Mouse (Mus musculus) kidney, adult 2 months (tissue): Measurements from ENCODE around the gene Cfap61. TPM values are rescaled to one million over a fixed set of nuclear protein-coding genes. Genes with fewer than 3 reads are reported as not detected.

Experiments
- DNase-seq: peaks from one replicate; pipeline ENCODE4 v3.0.0; 2021
- H3K27ac ChIP-seq: fragments of 200-500 bp; 2 replicates; pipeline ENCODE4 v1.5.1; 2012; ENCODE audit warnings: low read depth, low read length, control low read depth, inconsistent platforms; ENCODE audit not compliant: insufficient read depth
- H3K27me3 ChIP-seq: fragments of 200-500 bp; replicated peaks from 2 replicates; pipeline ENCODE4 v1.6.1; 2012; ENCODE audit warnings: mild to moderate bottlenecking, moderate library complexity, low read length, inconsistent platforms; ENCODE audit not compliant: control insufficient read depth, insufficient read depth
- H3K36me3 ChIP-seq: fragments of 200-500 bp; 2 replicates; pipeline ENCODE4 v1.6.1; 2012; ENCODE audit warnings: mild to moderate bottlenecking, moderate library complexity, low read length, inconsistent platforms; ENCODE audit not compliant: control insufficient read depth, insufficient read depth
- H3K4me1 ChIP-seq: fragments of 200-500 bp; 2 replicates; pipeline ENCODE4 v1.6.1; 2011; ENCODE audit warnings: low read length; ENCODE audit not compliant: control insufficient read depth, insufficient read depth
- H3K4me3 ChIP-seq: fragments of 200-500 bp; 2 replicates; pipeline ENCODE4 v1.5.1; 2011; ENCODE audit warnings: mild to moderate bottlenecking, low read depth, low read length, control low read depth; ENCODE audit not compliant: insufficient read depth
- CTCF ChIP-seq: fragments of 200-500 bp; conservative IDR thresholded peaks from 2 replicates; pipeline ENCODE4 v1.5.1; 2011; ENCODE audit warnings: low read depth, mild to moderate bottlenecking, control low read depth, low read length, moderate library complexity, mixed read lengths; ENCODE audit not compliant: insufficient read depth, insufficient read length
- POLR2A ChIP-seq: fragments of 200-500 bp; IDR thresholded peaks from one replicate; pipeline ENCODE4 v1.6.1; 2011; ENCODE audit warnings: low read depth, low read length, control low read depth
- WGBS: fragments of 180-500 bp; shearing (Covaris S2); methylation state at CpG from one replicate; pipeline ENCODE4 v1.1.7; 2018; 5-methylcytosine and 5-hydroxymethylcytosine counted together
- polyA plus RNA-seq: library from polyadenylated mRNA; depleted of rRNA; stranded (reverse); fragments of >200 nt; gene quantifications from 2 replicates; pipeline ENCODE4 v1.2.3, GENCODE M21; 2012

The Cfap61 gene
- polyA plus RNA-seq, 1 experiment, result 0.38 TPM

DNA sequence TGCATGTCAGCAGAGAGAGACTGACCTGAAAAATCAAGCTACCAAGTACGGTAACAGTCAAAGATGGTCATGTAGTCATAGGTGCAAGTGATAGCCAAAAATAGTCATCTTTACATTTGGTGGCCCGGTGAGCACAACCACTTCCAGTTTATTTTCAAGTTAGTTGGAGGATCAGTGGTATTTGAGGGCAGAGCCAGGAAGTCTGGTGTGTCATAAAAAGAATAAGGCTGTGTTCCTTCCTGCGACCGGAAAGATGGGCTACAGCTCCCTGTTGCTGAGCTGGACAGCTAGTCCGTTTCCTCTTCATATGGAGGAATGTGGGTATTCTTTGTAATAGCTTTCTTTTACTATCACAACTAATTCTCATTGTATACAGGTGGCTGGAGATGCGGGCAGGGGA is 181.7 kb downstream of the Cfap61 start:
- Histone ChIP-seq H3K27ac (no peak overlapping the region), H3K4me1 (no peaks in the 10 kb centered on the region), H3K27me3 (no peaks in the 10 kb centered on the region), H3K36me3 (no peaks in the 10 kb centered on the region), H3K4me3 (no peak overlapping the region)
- DNase-seq, result no peak
- 73% methylated on average over 6 of the region's 6 CpGs for WGBS
- TF ChIP-seq CTCF (no peak), POLR2A (no peak)

DNA sequence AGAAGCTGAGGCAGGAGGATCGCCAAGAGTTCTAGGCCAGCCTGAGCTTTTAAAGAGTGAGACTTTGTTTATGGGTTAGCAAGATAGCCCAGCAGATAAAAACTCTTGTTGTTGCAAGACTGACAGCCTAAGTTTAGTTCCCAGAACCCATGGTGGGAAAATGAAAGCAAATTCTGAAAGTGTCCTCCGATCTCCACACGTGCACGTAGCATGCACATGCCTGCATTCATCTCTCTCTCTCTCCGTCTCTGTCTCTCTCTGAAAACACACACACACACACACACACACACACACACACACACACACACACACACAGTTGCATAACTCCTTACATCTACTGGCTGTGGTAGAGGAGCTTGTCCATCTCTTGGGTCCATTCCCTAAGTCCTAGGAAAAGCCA is 182.1 kb downstream of the Cfap61 start:
- WGBS, result 96% methylated on average over 5 of the region's 5 CpGs
- Histone ChIP-seq H3K36me3 (no peaks in the 10 kb centered on the region), H3K4me3 (no peak overlapping the region), H3K4me1 (no peaks in the 10 kb centered on the region), H3K27me3 (no peaks in the 10 kb centered on the region), H3K27ac (no peak overlapping the region)
- TF ChIP-seq CTCF, result no peak
- no peak for TF ChIP-seq POLR2A
- no peak for DNase-seq

DNA sequence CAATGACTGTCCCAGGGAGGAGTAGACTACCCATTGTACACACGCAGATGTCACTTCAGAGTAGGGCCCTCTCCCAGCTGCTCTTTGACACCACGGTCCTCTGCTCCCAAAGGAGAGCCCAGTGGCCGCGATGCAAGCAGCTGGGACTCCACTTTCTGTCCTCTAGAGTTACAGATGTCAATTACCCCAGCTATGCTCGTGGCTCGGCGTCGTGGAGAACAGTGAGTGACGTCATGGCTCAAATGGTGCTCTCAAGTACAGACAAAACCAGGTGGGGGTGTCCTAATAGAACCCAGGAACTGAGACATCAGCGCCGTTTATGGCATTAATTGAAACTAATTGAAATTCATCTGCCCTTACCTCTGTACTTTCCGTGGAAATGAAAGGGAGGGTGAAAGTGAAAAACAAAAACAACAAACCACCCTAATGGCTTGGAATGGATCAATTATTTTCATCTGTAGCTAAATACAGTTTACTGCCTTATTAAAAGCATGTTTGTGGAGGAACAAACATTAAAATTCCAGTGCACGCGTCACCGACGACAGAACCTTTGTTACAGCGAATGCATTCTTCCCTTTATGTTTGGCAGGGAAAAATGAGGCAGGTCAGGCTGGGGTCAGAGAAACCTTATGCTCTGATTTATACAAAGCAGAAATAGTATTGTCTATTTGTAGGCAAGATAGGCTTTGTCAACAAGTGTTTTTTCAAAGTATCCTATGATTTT is 182.8 kb downstream of the Cfap61 start:
- no peaks in the 10 kb centered on the region for H3K4me1 ChIP-seq
- 40% methylated on average over 17 of the region's 17 CpGs for WGBS
- H3K27ac ChIP-seq, result no peak overlapping the region
- no peak overlapping the region for H3K4me3 ChIP-seq
- no peak for DNase-seq
- no peak for TF ChIP-seq POLR2A
- no peak for TF ChIP-seq CTCF
- H3K27me3 ChIP-seq, result no peaks in the 10 kb centered on the region
- no peaks in the 10 kb centered on the region for H3K36me3 ChIP-seq

DNA sequence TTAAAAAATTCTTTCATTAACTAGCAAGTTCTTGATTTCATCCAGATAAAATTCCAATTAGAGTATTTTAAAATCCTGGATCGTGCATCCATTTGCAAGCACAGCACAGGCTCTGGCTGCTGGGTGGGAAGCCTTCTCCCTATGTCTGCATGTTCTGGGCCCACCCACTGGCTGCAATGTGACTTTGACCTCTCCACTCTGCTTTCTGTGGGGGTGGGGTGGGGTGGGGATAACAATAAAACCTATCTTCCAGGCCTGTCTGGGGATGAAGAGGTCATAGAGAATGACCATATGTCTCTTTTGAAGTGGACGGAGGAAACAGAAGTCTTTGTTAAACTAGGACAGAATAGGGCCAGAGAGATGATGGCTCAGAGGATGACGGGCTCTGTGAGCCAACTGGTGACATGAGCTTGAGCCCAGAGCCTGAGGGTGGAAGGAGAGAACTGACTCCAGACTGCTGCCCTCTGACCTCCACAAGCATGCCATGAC is 183.4 kb downstream of the Cfap61 start:
- Histone ChIP-seq H3K27me3 (no peaks in the 10 kb centered on the region), H3K4me3 (no peak overlapping the region), H3K4me1 (no peaks in the 10 kb centered on the region), H3K36me3 (no peaks in the 10 kb centered on the region), H3K27ac (no peak overlapping the region)
- 56% methylated on average over 3 of the region's 3 CpGs for WGBS
- TF ChIP-seq CTCF (no peak), POLR2A (no peak)
- no peak for DNase-seq

DNA sequence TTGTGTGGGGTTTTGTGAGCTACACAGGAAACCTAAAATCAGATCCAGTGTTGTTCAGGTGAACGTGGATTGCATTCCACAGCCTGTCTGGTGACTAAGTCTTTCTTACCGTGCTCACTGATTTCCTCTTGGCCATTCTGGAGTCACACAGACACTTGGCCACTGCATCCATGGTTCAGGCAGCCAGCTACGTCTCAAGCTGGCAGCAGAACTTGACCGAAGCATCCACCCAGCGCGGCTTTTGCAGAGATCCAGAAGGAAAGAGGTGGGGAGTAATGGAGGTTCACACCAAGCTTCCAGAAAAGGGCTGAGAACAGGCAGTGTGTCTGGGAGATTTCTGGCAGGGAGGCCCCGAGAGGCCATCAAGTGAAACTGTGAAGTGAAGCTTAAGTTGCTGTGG is 187.0 kb downstream of the Cfap61 start:
- Histone ChIP-seq H3K27ac (no peak overlapping the region), H3K36me3 (no peaks in the 10 kb centered on the region), H3K4me3 (no peak overlapping the region), H3K27me3 (no peaks in the 10 kb centered on the region), H3K4me1 (no peaks in the 10 kb centered on the region)
- TF ChIP-seq CTCF (no peak), POLR2A (no peak)
- 77% methylated on average over 7 of the region's 7 CpGs for WGBS
- no peak for DNase-seq

DNA sequence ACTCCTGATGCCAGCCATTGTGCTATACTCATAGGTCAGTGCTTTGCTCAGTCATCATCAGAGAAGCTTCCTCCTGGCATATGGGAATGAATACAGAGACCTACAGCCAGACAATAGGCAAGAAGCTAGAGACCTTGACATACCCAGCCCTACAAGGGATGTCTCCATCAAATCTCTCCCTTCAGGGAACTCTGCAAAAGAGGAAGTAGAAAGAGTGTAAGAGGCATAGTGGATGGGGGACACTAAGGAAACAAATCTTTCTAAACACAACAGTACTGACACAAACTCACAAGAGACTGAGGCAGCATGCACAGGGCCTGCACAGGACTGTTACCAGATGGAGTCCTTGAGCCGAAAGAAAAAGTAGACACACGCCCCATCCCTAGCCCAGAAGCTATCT is 190.5 kb downstream of the Cfap61 start:
- no peak overlapping the region for H3K27ac ChIP-seq
- H3K36me3 ChIP-seq, result no peaks in the 10 kb centered on the region
- no peak overlapping the region for H3K4me3 ChIP-seq
- H3K4me1 ChIP-seq, result no peaks in the 10 kb centered on the region
- 94% methylated on average over 2 of the region's 2 CpGs for WGBS
- no peak for DNase-seq
- TF ChIP-seq POLR2A, result no peak
- TF ChIP-seq CTCF, result no peak
- no peaks in the 10 kb centered on the region for H3K27me3 ChIP-seq

DNA sequence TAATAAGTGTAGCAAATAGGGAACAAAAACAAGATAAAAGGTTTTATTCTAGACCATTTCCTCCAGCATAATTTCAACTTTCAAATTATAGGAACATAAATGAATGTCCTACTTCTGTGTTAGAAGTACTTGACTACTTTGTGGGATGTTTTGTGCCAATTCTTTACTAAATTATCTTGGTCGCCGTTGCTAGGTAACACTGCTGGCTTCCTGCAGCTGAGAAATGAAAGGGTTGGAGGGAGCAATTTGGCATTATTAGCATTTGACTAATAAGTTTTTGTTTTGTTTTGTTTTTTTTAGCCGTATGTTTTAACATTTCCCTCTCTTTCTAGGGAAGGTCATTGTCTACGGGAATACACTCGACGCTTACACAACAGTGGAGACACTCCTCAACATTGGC is 194.0 kb downstream of the Cfap61 start:
- 91% methylated on average over 6 of the region's 6 CpGs for WGBS

More for the DNA sequence above, 194.0 kb downstream of the Cfap61 start:
- H3K27ac ChIP-seq, result no peak overlapping the region
- no peaks in the 10 kb centered on the region for H3K27me3 ChIP-seq
- no peak overlapping the region for H3K4me3 ChIP-seq
- no peaks in the 10 kb centered on the region for H3K4me1 ChIP-seq
- H3K36me3 ChIP-seq, result no peaks in the 10 kb centered on the region
- TF ChIP-seq CTCF (no peak), POLR2A (no peak)
- no peak for DNase-seq
